Mouse (Mus musculus) E14TG2a.4 (cell line): ENCODE measurements at regions not wholly inside any gene's neighbourhood (a gene's known extent, or its start where the extent isn't known, plus 50 kb on each side); places are given as distances from the start of the nearest gene placed in this dataset.

ENCODE experiments used
- CTCF ChIP-seq: conservative IDR thresholded peaks from 2 replicates; pipeline ENCODE4 v1.5.1; 2014; ENCODE audit warnings: low read length
- NANOG ChIP-seq: IDR thresholded peaks from 2 replicates; pipeline ENCODE4 v1.6.1; 2014; ENCODE audit warnings: borderline replicate concordance, low read length, mixed read lengths
- POU5F1 ChIP-seq: IDR thresholded peaks from 2 replicates; pipeline ENCODE4 v1.6.1; 2014; ENCODE audit warnings: low read length, borderline replicate concordance

GRCm38 (mm10) chr17:87501098-87501497 is 54.4 kb upstream of the Calm2 start:
- TF ChIP-seq CTCF (no peak), NANOG (no peak), POU5F1 (no peak)
